Mouse (Mus musculus) liver, embryonic 14.5 days (tissue): ENCODE results near the gene AI413582.

Source experiments
- CTCF ChIP-seq: IDR thresholded peaks from 2 replicates; pipeline ENCODE4 v1.5.1; 2016; ENCODE audit warnings: antibody characterized with exemption, low read depth, control low read depth
- EP300 ChIP-seq: IDR thresholded peaks from 2 replicates; pipeline ENCODE4 v1.6.1; 2016; ENCODE audit warnings: antibody characterized with exemption, low read depth

DNA sequence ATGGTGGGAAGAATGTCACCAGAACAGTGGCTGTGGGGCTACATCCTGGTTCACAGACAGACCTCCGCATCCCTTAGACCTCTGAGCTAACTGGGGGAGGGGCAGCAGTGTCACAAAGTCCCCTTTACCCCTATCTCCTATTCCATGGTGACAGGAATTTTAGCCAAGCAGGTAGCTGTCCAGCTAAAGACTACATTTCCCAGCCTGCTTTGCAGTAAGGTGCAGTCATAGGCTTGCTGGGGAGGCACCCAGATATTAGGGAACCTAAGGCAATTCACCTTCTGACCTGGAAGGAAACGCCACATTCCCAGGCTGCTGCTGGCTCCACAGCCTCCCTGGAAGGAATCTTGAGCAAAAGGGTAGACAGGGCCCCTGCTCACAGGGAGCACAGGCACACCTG is 24.3 kb downstream of the AI413582 start:
- TF ChIP-seq EP300 (no peak), CTCF (no peak)
